Comparison of ENCODE assay signal across 8 mouse cellular contexts in genomic region chr4:132796196-132796886, GRCm38 (mm10). TPM values are rescaled to one million over a fixed set of nuclear protein-coding genes. Genes with fewer than 3 reads are reported as not detected.
DNase-seq lines count a peak whose midpoint lies in the region; ATAC-seq and TF ChIP-seq lines count a peak whose summit lies in the region.

Themis2 (minus strand) TSS chr4:132796387.

- H3K9me3 ChIP-seq in embryonic facial prominence, embryonic 14.5 days (ENCODE audit: control insufficient read depth, low read length): no peaks in the 10 kb centered on the region
- H3K9me3 ChIP-seq in heart, embryonic 12.5 days (replicated peaks): no peaks in the 10 kb centered on the region
- H3K9me3 ChIP-seq in kidney, embryonic 14.5 days (ENCODE audit: control insufficient read depth, low read length): no peaks in the 10 kb centered on the region
- no peaks in the 10 kb centered on the region for H3K9me3 ChIP-seq in lung, embryonic 14.5 days (ENCODE audit: low read depth, low read length)
- no peaks in the 10 kb centered on the region for H3K9me3 ChIP-seq in neural tube, embryonic 14.5 days (ENCODE audit: control insufficient read depth, low read length)

- peak; percentile 91 for ATAC-seq in activated CD4-positive, CD25-positive, alpha-beta regulatory T cell, adult 4 months
- ATAC-seq in embryonic facial prominence, embryonic 14.5 days (ENCODE audit: low read depth): no peak
- ATAC-seq in heart, embryonic 12.5 days (ENCODE audit: insufficient number of reproducible peaks, low FRiP score): no peak
- peak; percentile 24; the same call in 1 of the 2 replicates for ATAC-seq in kidney, embryonic 14.5 days (ENCODE audit: low FRiP score, low TSS enrichment)
- ATAC-seq in lung, embryonic 14.5 days (ENCODE audit: insufficient read depth): no peak
- no peak for ATAC-seq in neural tube, embryonic 14.5 days (ENCODE audit: low read depth)

- peak; percentile 40; the same call in 1 of the 2 replicates for TF ChIP-seq POLR2A in thymus, adult 2 months (IDR thresholded peaks at IDR 0.05; ENCODE audit: control insufficient read depth, extremely low read depth, insufficient read depth, low read length, poor library complexity)

- H3K36me3 ChIP-seq in embryonic facial prominence, embryonic 14.5 days (ENCODE audit: control insufficient read depth, insufficient read depth, low read length): no peaks in the 10 kb centered on the region
- no peaks in the 10 kb centered on the region for H3K36me3 ChIP-seq in heart, embryonic 12.5 days
- H3K36me3 ChIP-seq in kidney, embryonic 14.5 days (ENCODE audit: control insufficient read depth, insufficient read depth, low read length): no peaks in the 10 kb centered on the region
- H3K36me3 ChIP-seq in lung, embryonic 14.5 days (ENCODE audit: insufficient read depth): no peaks in the 10 kb centered on the region
- H3K36me3 ChIP-seq in neural tube, embryonic 14.5 days (ENCODE audit: control insufficient read depth, insufficient read depth, low read length): no peaks in the 10 kb centered on the region
- no peaks in the 10 kb centered on the region for H3K36me3 ChIP-seq in thymus, adult 2 months (ENCODE audit: control insufficient read depth, insufficient read depth, low read length)

- WGBS in embryonic facial prominence, embryonic 14.5 days: 2% methylated on average over 20 of the region's 21 CpGs
- 1% methylated on average over 21 of the region's 21 CpGs for WGBS in heart, embryonic 12.5 days
- WGBS in kidney, embryonic 14.5 days: 3% methylated on average over 21 of the region's 21 CpGs
- 2% methylated on average over 21 of the region's 21 CpGs for WGBS in lung, embryonic 14.5 days
- whole genome bisulfite sequencing in neural tube, embryonic 14.5 days: 2% methylated on average over 21 of the region's 21 CpGs
- WGBS in thymus, adult 2 months: 3% methylated on average over 21 of the region's 21 CpGs

- peak within 1 kb of the TSS; percentile 27 for H3K4me3 ChIP-seq in embryonic facial prominence, embryonic 14.5 days (ENCODE audit: low read depth, low read length)
- H3K4me3 ChIP-seq in heart, embryonic 12.5 days: peak within 1 kb of the TSS; percentile 43
- H3K4me3 ChIP-seq in kidney, embryonic 14.5 days (ENCODE audit: low read length): peak within 1 kb of the TSS; percentile 35
- peak within 1 kb of the TSS; percentile 32 for H3K4me3 ChIP-seq in lung, embryonic 14.5 days (ENCODE audit: low read depth, low read length)
- peak within 1 kb of the TSS; percentile 8; the same call in 1 of the 2 replicates for H3K4me3 ChIP-seq in neural tube, embryonic 14.5 days (ENCODE audit: low read depth, low read length)
- H3K4me3 ChIP-seq in thymus, adult 2 months (ENCODE audit: control insufficient read depth, insufficient read depth, low read length): peak within 1 kb of the TSS; percentile 61

- H3K27ac ChIP-seq in embryonic facial prominence, embryonic 14.5 days (replicated peaks; ENCODE audit: low read depth, low read length): no peak within 1 kb of the TSS
- H3K27ac ChIP-seq in heart, embryonic 12.5 days (ENCODE audit: poor library complexity, severe bottlenecking): no peak within 1 kb of the TSS
- H3K27ac ChIP-seq in kidney, embryonic 14.5 days (ENCODE audit: low read depth, low read length): no peak within 1 kb of the TSS
- H3K27ac ChIP-seq in lung, embryonic 14.5 days (ENCODE audit: low read depth): no peak within 1 kb of the TSS
- no peak within 1 kb of the TSS for H3K27ac ChIP-seq in neural tube, embryonic 14.5 days (ENCODE audit: low read depth, low read length)
- no peak within 1 kb of the TSS for H3K27ac ChIP-seq in thymus, adult 2 months (ENCODE audit: control insufficient read depth, insufficient read depth, low read length)

- TF ChIP-seq CTCF in lung, embryonic 14.5 days (IDR thresholded peaks at IDR 0.05; ENCODE audit: low read depth): no peak
- TF ChIP-seq CTCF in thymus, adult 2 months (IDR thresholded peaks at IDR 0.05; ENCODE audit: borderline replicate concordance, control insufficient read depth, extremely low read depth, insufficient read depth, low read length, poor library complexity): no peak; the same call in 1 of the 2 replicates

- H3K27me3 ChIP-seq in embryonic facial prominence, embryonic 14.5 days (replicated peaks; ENCODE audit: control insufficient read depth, insufficient read depth, low read length): peaks cover 23% of the 10 kb centered on the region
- peaks cover 30% of the 10 kb centered on the region for H3K27me3 ChIP-seq in heart, embryonic 12.5 days (replicated peaks)
- H3K27me3 ChIP-seq in kidney, embryonic 14.5 days (ENCODE audit: control insufficient read depth, insufficient read depth, low read length): peaks cover 4% of the 10 kb centered on the region; the same call in 1 of the 2 replicates
- peaks cover 15% of the 10 kb centered on the region; the same call in 1 of the 2 replicates for H3K27me3 ChIP-seq in lung, embryonic 14.5 days (ENCODE audit: insufficient read depth, low read length)
- no peaks in the 10 kb centered on the region for H3K27me3 ChIP-seq in neural tube, embryonic 14.5 days (ENCODE audit: control insufficient read depth, insufficient read depth, low read length)
- peaks cover 2% of the 10 kb centered on the region; the same call in 1 of the 2 replicates for H3K27me3 ChIP-seq in thymus, adult 2 months (ENCODE audit: control insufficient read depth, insufficient read depth, low read length)

- H3K9ac ChIP-seq in embryonic facial prominence, embryonic 14.5 days (ENCODE audit: low read depth, low read length): peak within 1 kb of the TSS; percentile 34; the same call in 1 of the 2 replicates
- peak within 1 kb of the TSS; percentile 47; the same call in 1 of the 2 replicates for H3K9ac ChIP-seq in heart, embryonic 12.5 days
- peak within 1 kb of the TSS; percentile 38; the same call in 1 of the 2 replicates for H3K9ac ChIP-seq in kidney, embryonic 14.5 days (ENCODE audit: low read depth, low read length)
- peak within 1 kb of the TSS; percentile 43 for H3K9ac ChIP-seq in lung, embryonic 14.5 days
- H3K9ac ChIP-seq in neural tube, embryonic 14.5 days (replicated peaks; ENCODE audit: low read depth, low read length): no peak within 1 kb of the TSS

- peak; percentile 90 for DNase-seq in A20 (ENCODE audit: low read depth, low spot score)
- DNase-seq in embryonic facial prominence, embryonic 14.5 days (ENCODE audit: low spot score): peak; percentile 50
- DNase-seq in lung, embryonic 14.5 days: peak; percentile 80
- DNase-seq in thymus, adult 2 months: peak; percentile 83

- no peaks in the 10 kb centered on the region for H3K4me1 ChIP-seq in embryonic facial prominence, embryonic 14.5 days (ENCODE audit: control insufficient read depth, insufficient read depth, low read length)
- peaks cover 7% of the 10 kb centered on the region; the same call in 1 of the 2 replicates for H3K4me1 ChIP-seq in heart, embryonic 12.5 days (replicated peaks)
- H3K4me1 ChIP-seq in kidney, embryonic 14.5 days (ENCODE audit: control insufficient read depth, insufficient read depth, low read length): peaks cover 5% of the 10 kb centered on the region; the same call in 1 of the 2 replicates
- H3K4me1 ChIP-seq in lung, embryonic 14.5 days (ENCODE audit: insufficient read depth): 0 out of 2 replicates have a peak, but pooled peaks cover 5% of the 10 kb centered on the region
- H3K4me1 ChIP-seq in neural tube, embryonic 14.5 days (ENCODE audit: control insufficient read depth, insufficient read depth, low read length): no peaks in the 10 kb centered on the region
- peaks cover 14% of the 10 kb centered on the region for H3K4me1 ChIP-seq in thymus, adult 2 months (replicated peaks; ENCODE audit: control insufficient read depth, insufficient read depth, low read length)

- peak within 1 kb of the TSS; percentile 52 for H3K4me2 ChIP-seq in embryonic facial prominence, embryonic 14.5 days (ENCODE audit: low read depth, low read length)
- peak within 1 kb of the TSS; percentile 72 for H3K4me2 ChIP-seq in heart, embryonic 12.5 days
- peak within 1 kb of the TSS; percentile 56 for H3K4me2 ChIP-seq in kidney, embryonic 14.5 days (replicated peaks; ENCODE audit: low read depth, low read length)
- H3K4me2 ChIP-seq in lung, embryonic 14.5 days: peak within 1 kb of the TSS; percentile 65
- peak within 1 kb of the TSS; percentile 43 for H3K4me2 ChIP-seq in neural tube, embryonic 14.5 days (ENCODE audit: low read depth, low read length)

RNA-seq across cellular contexts. Expression of gene Themis2, which starts in this region (rescaled TPM):
- polyA plus RNA-seq in activated CD4-positive, CD25-positive, alpha-beta regulatory T cell, adult 4 months (2017; shearing (Covaris generic)): 1 to 10 TPM in 1 of 2 experiments, under 1 TPM in 1; 0.91 to 1.0 TPM
- polyA plus RNA-seq in embryonic facial prominence, embryonic 14.5 days (2014; fragmentation: Nextera tagmentation; extraction: Ambion mirVana): 1.3 and 2.1 TPM in 2 replicates
- polyA plus RNA-seq in heart, embryonic 12.5 days (2016; fragmentation: Nextera tagmentation; extraction: Ambion mirVana): 0.50 TPM in 2 replicates
- polyA plus RNA-seq in kidney, embryonic 14.5 days (2014; fragmentation: Nextera tagmentation; extraction: Ambion mirVana): 0.73 and 1.4 TPM in 2 replicates
- 1.4 and 1.8 TPM in 2 replicates for polyA plus RNA-seq in lung, embryonic 14.5 days (2014; fragmentation: Nextera tagmentation; extraction: Ambion mirVana)
- polyA plus RNA-seq in neural tube, embryonic 14.5 days (2014; fragmentation: Nextera tagmentation; extraction: Ambion mirVana): 0.11 and 1.1 TPM in 2 replicates
- 9.9 and 11.4 TPM in 2 replicates for polyA plus RNA-seq in thymus, adult 2 months (2012; rRNA removed)

Comparison
In these comparisons a context has a peak if more than half of its experiments do, and no peak if none do; other contexts are left out.
1. ATAC-seq: peak in activated CD4-positive, CD25-positive, alpha-beta regulatory T cell, adult 4 months (single experiment) and kidney, embryonic 14.5 days (single experiment); none in embryonic facial prominence, embryonic 14.5 days (single experiment), heart, embryonic 12.5 days (single experiment), lung, embryonic 14.5 days (single experiment) and neural tube, embryonic 14.5 days (single experiment).
2. H3K4me3 ChIP-seq: peak in every context shown above with its lines; median percentile 61 in thymus, adult 2 months; 43 in heart, embryonic 12.5 days; 35 in kidney, embryonic 14.5 days; 32 in lung, embryonic 14.5 days; 27 in embryonic facial prominence, embryonic 14.5 days; 8 in neural tube, embryonic 14.5 days.
3. Peak in every context shown above with its lines, with median percentiles within 50 percentile points of each other: DNase-seq and H3K4me2 ChIP-seq.